Mouse (Mus musculus) intestine, embryonic 14.5 days (tissue): ENCODE measurements around the gene Rfxank. TPM values are rescaled to one million over a fixed set of nuclear protein-coding genes. Genes with fewer than 3 reads are reported as not detected.

Experiments used
- ATAC-seq: fragments of 200-750 bp; cut with Nextera tagmentation; replicated peaks from 2 replicates; pipeline ENCODE4 v1.8.0; 2017; ENCODE audit warnings: low read depth, moderate number of reproducible peaks, moderate TSS enrichment, moderate library complexity; ENCODE audit not compliant: low FRiP score, low TSS enrichment
- DNase-seq: peaks from one replicate; pipeline ENCODE4 v3.0.0-alpha.2; 2018; ENCODE audit warnings: low spot score
- H3K27ac ChIP-seq: fragments of 300-500 bp; sonication (generic); 2 replicates; pipeline ENCODE4 v1.5.1; 2014; ENCODE audit warnings: low read depth, mild to moderate bottlenecking, control low read depth
- H3K27me3 ChIP-seq: fragments of 300-500 bp; sonication (generic); replicated peaks from 2 replicates; pipeline ENCODE4 v1.6.1; 2014; ENCODE audit warnings: low read length, control low read depth; ENCODE audit not compliant: control insufficient read depth, insufficient read depth
- H3K36me3 ChIP-seq: fragments of 300-500 bp; sonication (generic); 2 replicates; pipeline ENCODE4 v1.6.1; 2014; ENCODE audit warnings: low read length, control low read depth; ENCODE audit not compliant: control insufficient read depth, insufficient read depth
- H3K4me1 ChIP-seq: fragments of 300-500 bp; sonication (generic); replicated peaks from 2 replicates; pipeline ENCODE4 v1.6.1; 2014; ENCODE audit warnings: low read length, control low read depth, mixed read lengths; ENCODE audit not compliant: control insufficient read depth, insufficient read depth
- H3K4me2 ChIP-seq: fragments of 300-500 bp; sonication (generic); 2 replicates; pipeline ENCODE4 v1.6.1; 2014; ENCODE audit warnings: low read length
- H3K4me3 ChIP-seq: fragments of 300-500 bp; sonication (generic); 2 replicates; pipeline ENCODE4 v1.5.1; 2014; ENCODE audit warnings: low read depth, low read length, control low read depth, mixed read lengths
- H3K9ac ChIP-seq: fragments of 300-500 bp; sonication (generic); 2 replicates; pipeline ENCODE4 v1.6.1; 2014; ENCODE audit warnings: mild to moderate bottlenecking, low read length
- H3K9me3 ChIP-seq: fragments of 300-500 bp; sonication (generic); 2 replicates; pipeline ENCODE4 v1.6.1; 2016; ENCODE audit warnings: low read length, control low read depth; ENCODE audit not compliant: control insufficient read depth
- WGBS: fragments of 180-500 bp; shearing (Covaris S2); extraction: QIAGEN DNeasy Blood & Tissue Kit; methylation state at CpG from one replicate; pipeline ENCODE4 v1.1.7; 2014; 5-methylcytosine and 5-hydroxymethylcytosine counted together
- polyA plus RNA-seq: library from polyadenylated mRNA; unstranded; fragments of >200 nt; fragmentation: Nextera tagmentation; extraction: Ambion mirVana; gene quantifications from 2 replicates; pipeline ENCODE4 v1.2.1, GENCODE M21; 2014

The Rfxank gene
- polyA plus RNA-seq, 1 experiment from 2014 or later, result 11.6 TPM

GRCm38 (mm10) chr8:70110451-70110850 lies 28.5 kb downstream of the Rfxank start:
- no peaks in the 10 kb centered on the region for H3K9me3 ChIP-seq
- ATAC-seq (no peak), DNase-seq (no peak)
- no peak overlapping the region for H3K27ac ChIP-seq
- H3K4me1 ChIP-seq, result no peaks in the 10 kb centered on the region
- H3K4me2 ChIP-seq, result no peak overlapping the region
- peaks cover 55% of the 10 kb centered on the region for H3K27me3 ChIP-seq
- 82% methylated on average over 2 of the region's 2 CpGs for WGBS
- no peaks in the 10 kb centered on the region for H3K36me3 ChIP-seq
- H3K9ac ChIP-seq, result no peak overlapping the region
- no peak overlapping the region for H3K4me3 ChIP-seq

GRCm38 (mm10) chr8:70104922-70105321 lies 34.0 kb downstream of the Rfxank start:
- ATAC-seq, result no peak
- Histone ChIP-seq H3K9ac (no peak overlapping the region), H3K4me2 (no peak overlapping the region), H3K27me3 (peaks cover 2% of the 10 kb centered on the region), H3K4me1 (no peaks in the 10 kb centered on the region), H3K4me3 (no peak overlapping the region), H3K9me3 (no peaks in the 10 kb centered on the region), H3K27ac (no peak overlapping the region), H3K36me3 (no peaks in the 10 kb centered on the region)
- no peak for DNase-seq
- 77% methylated on average over 7 of the region's 7 CpGs for WGBS

GRCm38 (mm10) chr8:70104506-70104905 lies 34.4 kb downstream of the Rfxank start:
- ATAC-seq, result peak; percentile 63; the same call in 1 of the 2 replicates
- H3K4me2 ChIP-seq, result no peak overlapping the region
- H3K4me3 ChIP-seq, result no peak overlapping the region
- no peaks in the 10 kb centered on the region for H3K9me3 ChIP-seq
- H3K27ac ChIP-seq, result no peak overlapping the region
- no peak for DNase-seq
- 12% methylated on average over 6 of the region's 6 CpGs for WGBS
- no peaks in the 10 kb centered on the region; the same call in 1 of the 2 replicates for H3K27me3 ChIP-seq
- H3K36me3 ChIP-seq, result no peaks in the 10 kb centered on the region
- H3K4me1 ChIP-seq, result no peaks in the 10 kb centered on the region
- H3K9ac ChIP-seq, result no peak overlapping the region

DNA sequence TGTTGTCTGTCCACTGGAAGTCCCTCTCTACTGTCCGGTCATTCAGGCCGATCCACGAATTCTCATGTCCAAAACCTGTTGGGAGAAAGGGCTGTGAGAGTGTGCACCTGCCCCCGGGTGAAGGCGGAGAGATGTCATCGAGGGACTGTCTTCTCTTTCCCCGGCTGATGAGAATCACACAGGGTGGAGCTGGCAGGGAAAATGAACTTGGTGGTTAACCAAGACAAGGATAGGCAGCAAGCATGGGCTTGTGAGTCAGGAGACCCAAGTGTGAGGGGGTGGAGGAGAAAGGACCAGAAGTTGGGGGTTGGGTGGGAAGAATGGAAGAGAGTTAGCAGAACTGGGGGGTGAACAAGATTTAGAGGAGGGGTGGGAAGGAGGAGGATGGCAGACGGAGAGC lies 38.7 kb downstream of the Rfxank start:
- Histone ChIP-seq H3K9me3 (no peaks in the 10 kb centered on the region), H3K9ac (no peak overlapping the region), H3K4me1 (no peaks in the 10 kb centered on the region), H3K27me3 (no peaks in the 10 kb centered on the region), H3K4me3 (no peak overlapping the region), H3K27ac (no peak overlapping the region), H3K36me3 (no peaks in the 10 kb centered on the region), H3K4me2 (no peak overlapping the region)
- 86% methylated on average over 8 of the region's 8 CpGs for WGBS
- DNase-seq (no peak), ATAC-seq (no peak)

DNA sequence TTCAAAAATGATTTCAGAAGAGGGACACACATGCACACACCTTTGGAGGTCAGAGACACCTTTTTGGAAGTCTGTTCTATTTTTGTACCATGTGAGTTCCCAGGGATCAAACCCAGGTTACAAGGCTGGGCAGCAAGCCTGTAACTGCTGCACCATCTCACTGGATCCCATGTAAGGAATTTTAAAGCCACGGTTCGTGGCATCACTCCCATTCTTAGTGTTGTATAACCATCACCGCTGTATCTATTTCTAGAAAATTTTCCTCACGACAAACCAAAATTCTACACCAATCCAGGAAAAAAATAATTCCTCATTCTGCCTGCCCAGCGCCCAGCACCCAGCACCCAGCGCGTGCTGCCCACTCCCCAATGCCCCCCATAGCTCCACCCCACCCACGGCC lies 39.7 kb downstream of the Rfxank start:
- Histone ChIP-seq H3K27ac (no peak overlapping the region), H3K27me3 (no peaks in the 10 kb centered on the region), H3K4me3 (no peak overlapping the region), H3K36me3 (no peaks in the 10 kb centered on the region), H3K4me1 (no peaks in the 10 kb centered on the region), H3K9ac (no peak overlapping the region), H3K4me2 (no peak overlapping the region), H3K9me3 (no peaks in the 10 kb centered on the region)
- WGBS, result 72% methylated on average over 8 of the region's 8 CpGs
- ATAC-seq (no peak), DNase-seq (no peak)

- Histone ChIP-seq H3K4me2 (no peak overlapping the region), H3K27me3 (peaks cover 41% of the 10 kb centered on the region), H3K4me3 (no peak overlapping the region), H3K9ac (no peak overlapping the region), H3K27ac (no peak overlapping the region), H3K4me1 (0 out of 2 replicates have a peak, but pooled peaks cover 2% of the 10 kb centered on the region), H3K9me3 (no peaks in the 10 kb centered on the region), H3K36me3 (no peaks in the 10 kb centered on the region)
- WGBS, result 44% methylated on average over 8 of the region's 8 CpGs
- ATAC-seq (no peak), DNase-seq (no peak)
Observed at GRCm38 (mm10) chr8:70092786-70093185, 46.2 kb downstream of the Rfxank start.

GRCm38 (mm10) chr8:70089296-70089960 lies 49.5 kb downstream of the Rfxank start:
- Histone ChIP-seq H3K27ac (no peak overlapping the region), H3K4me1 (0 out of 2 replicates have a peak, but pooled peaks cover 2% of the 10 kb centered on the region), H3K9ac (no peak overlapping the region), H3K27me3 (peaks cover 75% of the 10 kb centered on the region), H3K4me3 (no peak overlapping the region), H3K4me2 (no peak overlapping the region), H3K9me3 (no peaks in the 10 kb centered on the region), H3K36me3 (no peaks in the 10 kb centered on the region)
- ATAC-seq (no peak), DNase-seq (no peak)
- 71% methylated on average over 9 of the region's 9 CpGs for WGBS

DNA sequence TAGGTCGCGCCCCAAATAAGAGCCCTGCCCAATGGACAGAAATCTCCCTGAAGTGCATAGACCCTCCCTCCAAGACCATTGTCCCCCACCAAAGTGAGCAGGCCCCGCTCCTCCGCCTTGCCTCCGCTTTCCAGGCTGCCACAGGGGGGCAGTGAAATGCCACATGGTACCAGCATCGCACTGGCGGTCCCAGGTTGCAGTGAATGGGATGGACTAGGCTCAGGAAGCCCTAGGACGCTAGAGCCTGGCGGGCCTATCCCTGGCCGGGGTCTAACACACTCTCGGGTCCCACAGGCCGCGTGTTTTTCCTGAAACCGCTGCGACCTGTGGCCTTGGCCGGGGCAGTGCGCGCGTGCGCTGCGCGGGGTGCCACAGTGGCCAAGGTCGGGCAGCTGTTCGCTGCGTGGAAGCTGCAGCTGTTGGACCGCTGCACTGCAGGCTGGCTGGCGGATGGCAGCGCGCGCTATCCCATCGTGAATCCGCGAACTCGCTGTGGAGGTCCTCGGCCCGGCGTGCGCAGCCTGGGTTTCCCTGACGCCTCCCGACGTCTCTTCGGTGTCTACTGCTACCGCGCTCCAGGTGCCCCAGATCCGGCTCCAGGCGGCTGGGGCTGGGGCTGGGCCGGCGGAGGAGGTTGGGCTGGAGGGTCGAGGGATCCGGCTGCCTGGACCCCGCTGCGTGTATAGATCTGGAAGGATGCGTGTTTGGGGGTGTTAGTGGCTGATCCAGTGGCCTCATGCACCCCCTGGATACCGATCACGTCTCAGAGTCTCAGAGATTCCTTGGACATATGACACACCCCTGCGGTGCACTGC lies 50.9 kb downstream of the Rfxank start:
- peak overlapping the region; percentile 26 for H3K4me3 ChIP-seq
- 5% methylated on average over 56 of the region's 56 CpGs for WGBS
- H3K27ac ChIP-seq, result no peak overlapping the region
- H3K36me3 ChIP-seq, result no peaks in the 10 kb centered on the region
- no peak overlapping the region for H3K9ac ChIP-seq
- no peaks in the 10 kb centered on the region for H3K9me3 ChIP-seq
- peaks cover 7% of the 10 kb centered on the region; the same call in 1 of the 2 replicates for H3K4me1 ChIP-seq
- peak; percentile 34; the same call in 1 of the 2 replicates for ATAC-seq
- peaks cover 89% of the 10 kb centered on the region for H3K27me3 ChIP-seq
- DNase-seq, result peak; percentile 70
- H3K4me2 ChIP-seq, result peak overlapping the region; percentile 45
